Mouse (Mus musculus) liver, adult 10 weeks (tissue): Measurements from ENCODE around the gene Cep250. TPM values are rescaled to one million over a fixed set of nuclear protein-coding genes. Genes with fewer than 3 reads are reported as not detected.

Experiments
- polyA plus RNA-seq: library from polyadenylated mRNA; stranded (reverse); fragments of 350-450 nt; fragmentation: Illumina TruSeq; extraction: RNeasy Lipid Tissue Mini Kit (QIAGEN cat#74804); gene quantifications from one replicate; pipeline ENCODE4 v1.2.3, GENCODE M21; 2014; ENCODE audit warnings: low read depth, low replicate concordance

Cep250 gene
- 0.66 TPM for polyA plus RNA-seq

GRCm38 (mm10) chr2:155956134-155957059 is at the start of gene Cep250:
Gene Cep250, plus strand, starts transcription at chr2:155956458.

GRCm38 (mm10) chr2:155929531-155930442 is 26.5 kb upstream of the Cep250 start, which contains the start of gene Uqcc1:
Gene Uqcc1, minus strand, starts transcription at chr2:155930310.

GRCm38 (mm10) chr2:155940681-155941080 is 15.6 kb upstream of the Cep250 start, which contains the start of gene Gm15557:
Gene Gm15557, plus strand, starts transcription at chr2:155940728.

GRCm38 (mm10) chr2:155945124-155945523 is 11.1 kb upstream of the Cep250 start, which contains the start of gene Gdf5:
Gene Gdf5, minus strand, starts transcription at chr2:155945367.

GRCm38 (mm10) chr2:156007888-156008532 is 51.8 kb downstream of the Cep250 start, which contains the start of the genes 6430550D23Rik and Ergic3:
Gene 6430550D23Rik, minus strand, starts transcription at chr2:156007977.
Gene Ergic3, plus strand, starts transcription at chr2:156008045.

Other genes starting within 250 kb of the Cep250 start
- gene Edem2, start 227.0 kb upstream of the Cep250 start, polyA plus RNA-seq, result 13.2 TPM
- not detected for gene Gm17581, start 220.6 kb upstream of the Cep250 start, polyA plus RNA-seq
- gene Procr, start 205.3 kb upstream of the Cep250 start, polyA plus RNA-seq, result 0.79 TPM
- not detected for gene Mmp24, start 181.1 kb upstream of the Cep250 start, polyA plus RNA-seq
- gene BC029722, start 137.0 kb upstream of the Cep250 start, polyA plus RNA-seq, result 6.1 TPM
- 15.9 TPM for gene Eif6, start 129.5 kb upstream of the Cep250 start, polyA plus RNA-seq
- gene Fam83c, start 121.6 kb upstream of the Cep250 start, polyA plus RNA-seq, result not detected
- 33.9 TPM for gene Uqcc1, start 26.1 kb upstream of the Cep250 start, polyA plus RNA-seq
- not detected for gene Gm15557, start 15.7 kb upstream of the Cep250 start, polyA plus RNA-seq
- gene Gdf5, start 11.1 kb upstream of the Cep250 start, polyA plus RNA-seq, result not detected
- 2.9 TPM for gene 6430550D23Rik, start 51.5 kb downstream of the Cep250 start, polyA plus RNA-seq
- gene Ergic3, start 51.6 kb downstream of the Cep250 start, polyA plus RNA-seq, result 15.9 TPM
- not detected for gene Fer1l4, start 96.5 kb downstream of the Cep250 start, polyA plus RNA-seq
- 0.29 TPM for gene Spag4, start 108.7 kb downstream of the Cep250 start, polyA plus RNA-seq
- 21.6 TPM for gene Cpne1, start 155.5 kb downstream of the Cep250 start, polyA plus RNA-seq
- 4.4 TPM for gene Rbm12, start 155.5 kb downstream of the Cep250 start, polyA plus RNA-seq
- gene Gm28036, start 170.6 kb downstream of the Cep250 start, polyA plus RNA-seq, result 3.5 TPM
- gene Romo1, start 187.6 kb downstream of the Cep250 start, polyA plus RNA-seq, result 9.2 TPM
- 92.7 TPM for gene Nfs1, start 187.7 kb downstream of the Cep250 start, polyA plus RNA-seq
- gene Rbm39, start 223.8 kb downstream of the Cep250 start, polyA plus RNA-seq, result 230 TPM
- gene Phf20, start 240.0 kb downstream of the Cep250 start, polyA plus RNA-seq, result 4.8 TPM